Mouse (Mus musculus) common myeloid progenitor, adult 5-6 weeks (primary cell): ENCODE results near the gene Irf2bpl. TPM values are rescaled to one million over a fixed set of nuclear protein-coding genes. Genes with fewer than 3 reads are reported as not detected.
A peak's percentile ranks its signal among the peaks of the same experiment; 100 is the strongest.

Source experiments
- ATAC-seq: replicated peaks from 2 replicates; pipeline ENCODE4 v1.8.0; 2016; ENCODE audit warnings: low read depth, mild to moderate bottlenecking, moderate TSS enrichment, inconsistent platforms; ENCODE audit not compliant: poor library complexity, severe bottlenecking
- total RNA-seq: library from RNA; stranded (forward); fragments of 200-1000, 187-1606 nt; gene quantifications from 2 replicates; pipeline ENCODE4 v1.2.3, GENCODE M21; 2017

Irf2bpl gene
- total RNA-seq, 1 experiment from 2014 or later = 3.6 TPM

- peak; percentile 57 for ATAC-seq
Observed at GRCm38 (mm10) chr12:86833711-86834415, 50.7 kb downstream of the Irf2bpl start.

GRCm38 (mm10) chr12:86832551-86833182, 51.9 kb downstream of the Irf2bpl start:
- ATAC-seq = no peak

- ATAC-seq = peak; percentile 17
Observed at GRCm38 (mm10) chr12:86831591-86832550, 52.7 kb downstream of the Irf2bpl start.

Other genes starting within 250 kb of the Irf2bpl start
- 0.63 and 0.91 TPM in 2 replicates for gene Vash1, start 206.1 kb downstream of the Irf2bpl start, total RNA-seq
- 1.6 and 4.6 TPM in 2 replicates for gene Angel1, start 158.3 kb downstream of the Irf2bpl start, total RNA-seq
- not detected in 2 replicates for gene Lrrc74a, start 150.4 kb downstream of the Irf2bpl start, total RNA-seq
- gene Cipc, start 62.2 kb upstream of the Irf2bpl start, total RNA-seq = 23.8 and 33.9 TPM in 2 replicates
- gene Zdhhc22, start 105.6 kb upstream of the Irf2bpl start, total RNA-seq = not detected in 2 replicates
- not detected in 2 replicates for gene Tmem63c, start 136.5 kb upstream of the Irf2bpl start, total RNA-seq
- gene Ngb, start 217.7 kb upstream of the Irf2bpl start, total RNA-seq = not detected in 2 replicates